Mouse (Mus musculus) hematopoietic stem cell, adult 5-6 weeks (primary cell): ENCODE measurements around the gene Alkbh2. TPM values are rescaled to one million over a fixed set of nuclear protein-coding genes. Genes with fewer than 3 reads are reported as not detected.

ENCODE experiments used
- ATAC-seq, 2 experiments: fragments of 125-278 bp in 1 of 2; replicated peaks in 1 of 2; 2 replicates each; pipeline ENCODE4 v1.8.0; 2016 to 2017; ENCODE audit warnings: inconsistent platforms in 2 of 2, mild to moderate bottlenecking in 2 of 2, moderate number of reproducible peaks in 2 of 2, low read depth in 1 of 2, moderate TSS enrichment in 1 of 2; ENCODE audit not compliant: low FRiP score in 2 of 2, poor library complexity in 2 of 2, severe bottlenecking in 2 of 2, insufficient read depth in 1 of 2, low TSS enrichment in 1 of 2
- total RNA-seq: library from RNA; stranded (forward); fragments of 172-1452, 232-1000 nt; gene quantifications from 2 replicates; pipeline ENCODE4 v1.2.3, GENCODE M21; 2017

Alkbh2 gene
- total RNA-seq, result 9.3 and 13.7 TPM in 2 replicates

DNA sequence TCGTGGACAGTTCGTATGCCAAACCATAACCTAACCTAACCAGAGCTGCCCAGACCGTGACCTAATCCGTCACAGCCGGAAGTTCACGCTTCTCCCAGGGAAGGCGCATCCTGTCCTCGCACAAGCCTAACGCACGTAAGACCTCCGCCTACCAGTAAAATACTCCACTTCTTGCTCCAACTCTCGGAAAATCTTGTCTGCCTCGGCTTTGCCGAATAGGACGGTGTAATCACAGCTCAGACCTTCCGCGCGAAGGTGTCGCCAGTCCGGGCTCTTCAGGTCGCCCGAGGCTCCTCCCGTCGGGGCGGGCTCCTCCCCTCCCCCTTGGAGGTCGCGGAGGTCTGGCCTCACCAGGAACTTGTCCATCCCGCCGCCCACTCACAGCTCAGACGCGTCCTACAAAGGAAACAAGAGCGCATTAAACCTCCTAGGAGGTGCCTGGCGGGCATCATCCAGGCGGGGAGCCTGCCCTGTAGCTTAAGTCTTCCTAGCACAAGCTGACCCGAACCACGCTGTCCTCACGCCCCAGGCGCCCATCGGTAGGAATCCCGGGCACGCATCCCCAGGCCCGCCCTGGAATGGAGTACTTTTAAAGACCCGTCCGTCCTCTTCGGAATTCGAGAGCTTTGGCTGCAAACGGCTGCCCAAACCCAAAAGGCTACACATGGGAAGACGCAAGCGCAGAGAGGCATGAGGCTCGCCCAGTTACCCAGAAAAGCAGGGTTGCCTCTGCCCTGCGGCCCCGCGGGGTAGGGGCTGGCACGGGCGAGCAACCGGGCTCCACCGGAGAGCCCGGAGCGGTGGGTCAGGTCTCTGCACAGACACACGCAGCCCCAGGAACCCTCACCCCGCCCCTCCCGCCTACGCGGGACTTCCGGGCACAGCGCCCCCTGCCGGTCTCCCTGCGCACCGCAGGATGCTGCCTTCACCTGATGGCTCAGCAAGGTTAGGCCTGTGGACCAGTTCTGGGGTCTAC is at the start of gene Alkbh2:
Alkbh2 (minus strand) TSS at position 845 of the 976 bp plus-strand sequence.
- peak; percentile 54 to 63 for ATAC-seq

DNA sequence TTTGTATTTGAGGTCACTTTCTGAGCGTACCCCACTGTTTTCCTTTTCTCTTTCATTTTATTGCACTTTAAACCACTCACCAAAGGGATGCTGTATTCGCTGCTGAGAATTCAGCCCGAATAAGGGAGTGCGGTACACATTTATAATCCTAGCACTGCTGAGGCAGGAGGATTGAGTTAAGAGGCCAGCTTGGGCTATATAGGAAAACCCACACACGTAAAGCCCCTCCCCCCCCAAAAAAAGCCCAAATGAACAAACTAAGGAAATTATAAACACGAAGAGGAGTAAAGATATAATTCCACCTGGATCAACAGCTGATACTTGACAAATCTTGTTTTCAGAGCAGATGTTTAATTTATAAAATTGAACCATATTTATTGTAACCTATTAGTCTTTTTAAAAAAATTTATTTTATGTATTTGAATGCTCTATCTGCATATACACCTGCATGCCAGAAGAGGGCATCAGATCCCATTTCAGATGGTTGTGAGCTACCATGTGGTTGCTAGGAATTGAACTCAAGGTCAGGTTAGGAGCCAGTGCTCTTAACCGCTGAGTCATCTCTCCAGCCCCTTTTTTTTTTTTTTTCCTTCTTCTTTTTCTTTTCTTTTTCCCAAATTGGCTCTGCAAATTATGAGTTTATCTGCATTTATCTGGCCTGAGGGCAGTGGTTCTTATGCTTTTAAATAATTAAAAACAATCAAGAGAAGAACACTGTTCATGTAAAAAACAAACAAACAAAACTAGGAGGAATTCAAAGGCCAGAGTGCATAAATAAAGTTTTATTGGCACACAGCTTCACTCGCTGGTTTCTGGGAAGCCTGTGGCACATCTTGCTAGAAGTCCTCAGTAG is 48.8 kb upstream of the Alkbh2 start:
- no peak for ATAC-seq

DNA sequence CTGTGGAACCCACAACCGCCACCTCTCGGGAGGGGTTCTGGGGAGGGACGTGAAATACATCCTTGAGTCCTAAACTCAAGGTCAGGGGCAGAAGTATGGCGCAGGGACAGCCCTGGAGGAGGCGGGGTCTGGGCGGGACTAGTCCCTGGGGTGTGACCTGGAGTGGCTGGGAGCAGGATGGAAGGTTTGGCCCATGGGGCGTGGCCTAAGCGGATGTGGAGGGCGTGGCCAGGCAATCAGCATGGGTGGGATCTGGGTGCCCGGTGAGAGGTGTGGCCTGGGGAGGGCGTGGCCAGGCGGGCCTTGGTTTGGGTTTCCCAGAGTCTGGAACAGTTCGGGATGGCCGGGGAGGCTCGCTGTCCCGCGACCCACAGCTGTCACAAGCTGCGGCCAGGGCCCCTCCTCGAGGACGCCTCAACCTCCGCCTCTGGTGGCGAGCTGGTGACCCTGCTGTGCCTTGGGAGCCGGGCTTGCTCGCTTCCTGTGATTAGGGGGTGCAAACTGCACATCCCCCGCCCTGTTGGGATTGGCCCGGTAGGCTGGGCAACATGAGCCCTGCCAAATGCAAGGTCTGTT is 47.7 kb upstream of the Alkbh2 start:
- peak; percentile 93 to 98 for ATAC-seq

DNA sequence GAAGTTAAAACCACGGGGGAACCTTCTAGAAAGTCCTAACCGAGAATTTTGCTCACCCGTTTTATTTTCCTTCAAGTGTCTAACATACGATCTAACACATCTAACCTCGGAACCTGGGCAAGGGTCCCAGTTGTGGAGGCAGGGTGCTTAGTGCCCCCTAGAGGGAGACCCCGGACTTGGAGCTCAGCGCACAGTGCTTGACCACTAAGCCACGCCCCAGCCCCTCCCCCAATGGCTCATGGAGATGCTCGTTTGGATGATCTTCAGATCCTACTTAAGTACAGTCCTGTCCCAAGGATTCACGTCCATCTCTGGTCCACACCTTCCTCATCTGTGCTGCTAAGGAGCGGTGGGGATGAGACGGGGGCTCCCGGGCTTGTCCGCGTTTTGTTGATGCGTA is 46.6 kb upstream of the Alkbh2 start:
- no peak for ATAC-seq

DNA sequence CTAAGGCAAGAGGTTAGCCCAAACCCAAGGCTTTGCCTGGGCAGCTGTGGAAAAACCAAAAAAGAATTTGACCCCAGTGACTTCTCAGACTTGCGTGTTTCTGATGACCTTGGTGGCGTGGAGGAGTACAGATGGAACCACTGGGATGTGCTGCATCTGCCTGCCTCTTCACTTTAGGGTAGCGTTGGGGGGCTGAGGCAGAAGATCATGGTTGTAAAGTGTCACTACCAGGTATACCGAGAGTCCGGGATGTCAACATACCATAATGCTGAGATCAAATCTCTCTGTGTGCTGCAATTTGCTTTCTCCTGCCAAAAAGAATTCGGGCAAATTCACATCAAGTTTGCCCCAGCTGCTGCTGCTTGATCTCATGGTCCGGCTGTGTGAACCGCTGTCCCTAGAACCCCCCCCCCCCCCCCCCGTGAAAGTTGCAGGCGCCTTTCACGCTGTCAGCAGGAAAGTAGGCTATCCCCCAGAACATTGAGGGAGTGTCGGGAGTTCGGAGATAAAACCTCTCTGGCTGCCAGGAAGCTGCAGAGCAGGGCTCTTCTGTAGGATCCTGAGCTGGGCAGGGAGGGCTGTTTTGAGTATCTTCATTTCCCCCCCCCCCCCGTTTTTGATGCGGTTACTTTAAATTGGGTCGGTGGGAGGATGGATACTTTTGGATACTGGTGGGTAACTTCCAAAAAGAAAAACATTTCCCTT is 46.0 kb upstream of the Alkbh2 start:
- no peak for ATAC-seq

DNA sequence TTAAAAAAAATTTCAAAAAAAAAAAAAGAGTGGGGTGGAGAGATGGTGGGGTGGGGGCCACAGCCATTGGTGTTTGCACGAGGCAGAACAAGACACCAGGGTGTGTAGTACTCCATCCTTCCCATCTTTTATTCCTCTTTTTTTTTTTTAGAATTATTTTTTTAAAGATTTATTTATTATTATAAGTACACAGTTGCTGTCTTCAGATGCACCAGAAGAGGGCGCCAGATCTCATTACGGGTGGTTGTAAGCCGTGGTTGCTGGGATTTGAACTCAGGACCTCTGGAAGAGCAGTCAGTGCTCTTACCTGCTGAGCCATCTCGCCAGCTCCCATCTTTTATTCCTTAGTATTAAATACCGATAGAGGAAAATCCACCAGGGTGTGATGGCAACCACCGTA is 45.4 kb upstream of the Alkbh2 start:
- no peak for ATAC-seq

DNA sequence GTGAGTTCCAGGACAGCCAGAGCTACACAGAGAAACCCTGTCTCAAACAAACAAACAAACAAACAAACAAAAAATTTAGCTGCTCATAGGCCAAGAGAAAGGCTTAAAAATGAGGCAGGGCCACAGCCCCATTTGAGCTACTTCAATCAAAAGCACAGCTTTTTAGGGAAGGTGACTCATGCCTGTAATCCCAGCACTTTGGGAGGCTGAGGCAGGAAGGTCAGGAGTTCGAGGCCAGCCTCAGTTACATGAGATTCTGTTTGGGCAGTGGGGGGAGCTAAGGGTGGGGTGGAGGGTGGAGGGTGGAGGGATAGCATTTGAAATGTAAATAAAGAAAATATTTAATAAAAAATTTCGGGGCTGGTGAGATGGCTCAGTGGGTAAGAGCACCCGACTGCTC is 44.9 kb upstream of the Alkbh2 start:
- peak; percentile 67 to 97 for ATAC-seq

DNA sequence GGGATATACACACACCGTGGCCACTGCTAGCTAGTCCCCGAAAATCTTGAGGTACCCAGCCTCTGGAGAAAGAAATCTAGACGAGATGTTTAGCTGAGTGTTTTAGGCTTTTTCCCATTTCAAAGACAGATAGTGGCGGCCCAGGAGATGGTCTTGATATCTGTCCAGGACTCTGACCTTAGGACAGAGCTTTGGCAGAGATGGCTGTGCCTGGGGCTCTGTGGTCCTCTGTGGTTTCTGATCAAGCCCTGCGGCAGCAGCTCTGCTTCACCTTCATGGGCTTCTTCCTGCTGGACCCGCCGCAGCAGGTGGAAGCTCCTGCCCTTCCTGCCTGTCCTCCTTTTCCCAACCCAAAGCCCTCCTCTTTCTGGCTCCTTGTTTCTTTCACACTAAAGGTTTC is 42.3 kb upstream of the Alkbh2 start:
- no peak for ATAC-seq

DNA sequence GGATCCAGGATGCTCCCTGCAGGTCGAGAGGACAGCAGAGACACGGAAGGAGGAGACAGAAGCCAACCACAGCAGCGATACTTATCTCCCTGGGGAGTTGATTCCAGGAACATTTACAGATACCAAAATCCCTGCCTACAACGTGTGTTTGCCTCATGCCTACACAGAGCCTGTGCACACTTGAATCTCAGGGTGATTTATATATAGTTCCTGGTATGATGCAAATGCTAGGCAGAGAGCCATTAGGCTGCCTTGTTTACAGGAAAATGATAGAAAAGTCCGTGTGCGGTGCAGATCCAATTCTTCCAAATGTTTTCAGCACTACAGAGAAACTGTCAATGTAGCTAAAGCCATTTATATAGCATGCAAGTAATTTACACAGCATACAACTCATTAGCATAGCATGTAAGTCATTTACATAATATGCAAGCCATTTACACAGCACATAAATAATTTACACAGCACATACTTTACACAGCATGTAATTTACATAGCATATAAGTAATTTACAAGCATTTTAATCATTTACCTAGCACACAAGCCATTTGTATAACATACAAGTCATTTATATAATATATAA is 35.2 kb upstream of the Alkbh2 start:
- ATAC-seq, result no peak

DNA sequence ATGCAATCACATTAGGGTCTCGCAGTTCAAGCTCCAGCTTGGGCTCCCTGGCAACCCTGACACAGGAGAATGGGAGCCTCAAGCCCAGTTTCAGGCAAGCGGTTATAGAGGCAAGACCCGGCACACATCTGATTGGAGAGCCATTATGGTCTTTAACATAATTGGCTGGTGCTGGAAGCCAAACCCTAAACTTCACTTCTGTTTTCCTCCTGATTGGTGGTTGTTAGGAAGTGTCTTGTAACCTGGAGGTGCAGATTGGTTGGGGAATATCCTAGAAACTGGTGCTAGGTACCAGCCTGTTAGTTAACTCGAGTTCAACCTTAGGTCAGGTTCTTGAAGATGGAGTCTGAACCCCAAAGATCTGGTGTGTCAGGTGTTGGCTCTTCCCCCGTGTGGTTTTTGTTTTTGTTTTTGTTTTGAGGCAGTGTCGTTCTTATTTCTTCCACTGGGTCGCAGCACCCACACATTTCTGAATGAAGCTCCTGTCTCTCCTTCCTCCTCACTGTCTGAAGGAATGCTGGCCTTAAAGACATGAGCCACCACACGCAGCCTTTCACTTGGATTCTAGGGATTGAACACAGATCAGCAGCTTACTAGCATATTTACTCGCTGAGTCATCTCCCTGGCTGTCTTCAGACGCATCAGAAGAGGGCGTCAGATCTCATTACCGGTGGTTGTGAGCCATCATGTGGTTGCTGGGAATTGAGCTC is 34.2 kb upstream of the Alkbh2 start:
- no peak for ATAC-seq

DNA sequence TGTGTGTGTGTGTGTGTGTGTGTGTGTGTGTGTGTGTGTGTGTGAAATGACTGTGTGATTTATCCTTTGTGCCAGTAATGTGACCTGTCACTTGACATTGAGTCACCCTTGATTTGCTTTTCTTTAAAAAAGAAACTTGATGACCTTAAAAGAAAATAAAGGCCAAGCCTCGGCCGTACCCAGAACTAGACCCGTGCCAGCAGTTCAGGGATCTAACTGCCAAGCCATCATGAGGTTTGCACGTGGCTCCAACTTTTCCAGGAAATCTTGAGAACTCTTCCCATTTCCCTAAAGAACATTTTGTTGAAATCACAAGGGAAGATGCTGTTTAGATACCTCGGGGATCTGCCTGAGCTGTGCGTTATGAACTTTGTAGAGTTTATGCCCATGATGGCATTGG is 33.4 kb upstream of the Alkbh2 start:
- ATAC-seq, result no peak

DNA sequence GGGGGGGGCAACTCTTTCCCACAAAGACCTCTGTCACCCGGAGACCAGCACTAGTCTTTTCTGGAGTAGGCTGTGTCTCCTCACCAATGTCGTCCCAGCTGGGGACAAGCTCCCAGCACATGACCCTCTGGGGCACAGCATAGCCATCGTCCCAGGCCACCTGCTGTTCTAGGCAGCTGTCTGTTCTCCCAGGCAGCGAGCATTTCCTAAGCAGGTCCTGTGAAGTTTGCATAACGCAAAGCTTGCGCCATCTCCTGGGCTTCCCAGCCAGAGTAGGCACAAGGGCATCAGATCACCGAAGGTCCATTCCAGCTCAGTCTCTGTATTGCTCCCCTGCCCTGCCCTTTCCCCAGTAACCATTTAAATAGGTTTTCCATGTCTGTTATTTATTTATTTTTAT is 29.2 kb upstream of the Alkbh2 start:
- ATAC-seq, result no peak

DNA sequence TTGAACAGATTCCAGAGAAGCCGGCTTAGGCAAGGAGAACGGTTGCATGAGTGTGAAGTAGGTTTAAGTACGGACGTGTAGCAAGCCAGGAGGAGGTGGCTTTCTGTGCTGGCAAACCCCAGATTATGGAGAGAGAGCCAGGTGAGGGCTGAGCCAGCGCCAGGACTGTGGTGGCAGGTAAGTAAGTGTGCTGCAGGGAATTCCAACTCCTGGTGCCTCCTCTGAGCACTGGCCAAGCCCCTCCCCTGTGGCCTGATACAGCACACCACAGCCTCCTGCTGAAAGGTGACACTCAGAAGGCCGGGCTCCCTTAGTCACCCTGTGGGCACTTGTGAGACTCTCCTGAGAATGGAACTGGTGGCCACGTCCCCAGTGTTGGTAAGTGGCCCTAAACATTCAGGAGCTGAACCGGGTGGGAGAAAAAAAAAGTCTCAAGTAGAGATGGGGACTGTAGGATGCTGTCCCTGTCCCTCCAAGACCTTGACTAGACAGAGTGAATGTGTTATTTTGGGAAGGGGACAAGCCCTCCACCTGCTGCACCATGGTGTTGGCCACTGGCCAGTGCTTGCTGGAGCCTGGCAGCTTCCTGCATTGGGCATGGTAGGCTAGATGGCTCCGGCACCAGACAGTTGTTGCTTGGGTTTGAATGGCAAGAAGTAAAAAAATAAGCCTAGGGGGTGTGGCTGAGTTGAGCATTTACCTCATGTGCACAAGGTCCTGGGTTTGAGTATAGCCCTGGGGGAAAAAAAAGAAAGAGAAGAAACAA is 27.3 kb upstream of the Alkbh2 start:
- ATAC-seq, result no peak

DNA sequence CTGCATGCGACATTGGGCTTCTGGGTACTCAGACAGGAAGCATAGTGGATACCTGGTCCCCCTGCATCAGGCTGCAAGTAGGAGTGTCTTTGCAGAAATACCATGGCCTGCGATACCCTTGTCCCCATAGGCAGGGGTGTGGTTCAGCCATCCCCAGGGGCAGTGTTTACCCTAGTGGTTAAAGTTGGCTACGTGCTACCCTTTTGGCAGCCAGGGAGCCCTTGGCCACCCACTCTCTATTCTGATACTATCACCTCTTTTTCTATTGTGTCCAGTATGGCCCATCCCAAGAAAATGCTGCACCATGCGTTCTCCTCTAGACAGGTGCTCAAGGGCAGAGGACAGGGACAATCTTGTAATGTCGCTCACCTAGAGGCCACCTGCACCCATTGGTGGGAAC is 26.7 kb upstream of the Alkbh2 start:
- ATAC-seq, result no peak

DNA sequence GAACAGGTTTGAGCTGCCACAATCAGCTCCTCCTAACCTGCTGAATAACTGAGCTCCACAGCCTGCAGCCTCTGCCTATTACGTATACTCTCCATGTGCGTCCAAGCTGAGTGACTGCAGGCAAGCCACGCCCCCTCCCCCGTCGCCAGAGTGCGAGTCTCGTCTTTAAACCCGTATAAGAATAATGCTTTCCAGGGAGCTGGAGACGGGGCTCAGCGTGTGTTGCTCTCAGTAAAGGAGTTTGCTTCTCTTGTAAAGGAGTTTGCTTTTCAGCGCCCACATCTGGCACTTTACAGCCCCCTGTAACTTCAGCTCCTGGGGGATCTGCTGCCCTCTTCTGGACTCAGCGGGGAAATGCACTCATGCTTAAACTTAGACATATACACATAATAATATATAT is 25.5 kb upstream of the Alkbh2 start:
- ATAC-seq, result no peak
